Mouse (Mus musculus): ENCODE measurements around the gene Pnkd. TPM values are rescaled to one million over a fixed set of nuclear protein-coding genes. Genes with fewer than 3 reads are reported as not detected.

Gene Pnkd
- total and polyA plus RNA-seq, 3 experiments = 52.5 to 64.2 TPM; not detected in 1

GRCm38 (mm10) chr1:74268750-74269149, 16.0 kb upstream of the Pnkd start:
- H3K4me1 ChIP-seq (ENCODE audit: control insufficient read depth in 1 of 2, insufficient read depth in 2 of 2, low read length in 2 of 2) = no peaks in the 10 kb centered on the region
- peaks cover 0 to 5% of the 10 kb centered on the region in 2 experiments; a peak in 1 of 4 replicates for H3K36me3 ChIP-seq (ENCODE audit: control insufficient read depth in 1 of 2, insufficient read depth in 2 of 2, low read length in 2 of 2)
- H3K9me3 ChIP-seq (replicated peaks; ENCODE audit: insufficient read depth, low read length) = no peaks in the 10 kb centered on the region
- no peak overlapping the region for H3K4me3 ChIP-seq (ENCODE audit: control insufficient read depth in 1 of 2, insufficient read depth in 1 of 2, low read depth in 2 of 2, low read length in 2 of 2)
- H3K79me2 ChIP-seq (ENCODE audit: control insufficient read depth, insufficient read depth, low read length, poor library complexity) = no peaks in the 10 kb centered on the region
- no peak for DNase-seq (ENCODE audit: low read depth, low spot score)
- H3K27me3 ChIP-seq (ENCODE audit: control insufficient read depth in 1 of 2, insufficient read depth in 2 of 2, low read length in 2 of 2) = no peaks in the 10 kb centered on the region
- H3K27ac ChIP-seq (ENCODE audit: control insufficient read depth, low read depth, low read length) = no peak overlapping the region
- TF ChIP-seq RAD21 (IDR thresholded peaks at IDR 0.05; ENCODE audit: low read depth, low read length) = peak; percentile 11
- no peak for TF ChIP-seq MYC (IDR thresholded peaks at IDR 0.05; ENCODE audit: low read depth, low read length)
- TF ChIP-seq TBP (IDR thresholded peaks at IDR 0.05; ENCODE audit: low read depth, low read length) = no peak
- no peak for TF ChIP-seq ETS1 (IDR thresholded peaks at IDR 0.05; ENCODE audit: low read depth, low read length)
- peak in 1 of 3 experiments; percentile 46; a peak in 2 of 6 replicates for TF ChIP-seq CTCF (IDR thresholded peaks at IDR 0.05 in 2 of 3, conservative IDR thresholded peaks at IDR 0.05 in 1 of 3; ENCODE audit: control insufficient read depth in 1 of 3, insufficient read depth in 1 of 3, low read depth in 2 of 3, low read length in 3 of 3, poor library complexity in 1 of 3, severe bottlenecking in 1 of 3)
- no peak overlapping the region for H3K9ac ChIP-seq (ENCODE audit: control insufficient read depth, low read depth, low read length, poor library complexity, severe bottlenecking)

- DNase-seq (ENCODE audit: low read depth, low spot score) = no peak
- Histone ChIP-seq H3K4me3 (ENCODE audit: control insufficient read depth in 1 of 2, insufficient read depth in 1 of 2, low read depth in 2 of 2, low read length in 2 of 2) (no peak overlapping the region), H3K4me1 (ENCODE audit: control insufficient read depth in 1 of 2, insufficient read depth in 2 of 2, low read length in 2 of 2) (no peaks in the 10 kb centered on the region), H3K27ac (ENCODE audit: control insufficient read depth, low read depth, low read length) (no peak overlapping the region), H3K9ac (ENCODE audit: control insufficient read depth, low read depth, low read length, poor library complexity, severe bottlenecking) (no peak overlapping the region), H3K79me2 (ENCODE audit: control insufficient read depth, insufficient read depth, low read length, poor library complexity) (no peaks in the 10 kb centered on the region), H3K9me3 (replicated peaks; ENCODE audit: insufficient read depth, low read length) (no peaks in the 10 kb centered on the region), H3K27me3 (ENCODE audit: control insufficient read depth in 1 of 2, insufficient read depth in 2 of 2, low read length in 2 of 2) (no peaks in the 10 kb centered on the region), H3K36me3 (ENCODE audit: control insufficient read depth in 1 of 2, insufficient read depth in 2 of 2, low read length in 2 of 2) (no peaks in the 10 kb centered on the region)
- TF ChIP-seq ZMIZ1 (IDR thresholded peaks at IDR 0.05; ENCODE audit: low read depth, low read length) (no peak), MAX (IDR thresholded peaks at IDR 0.05; ENCODE audit: low read length) (no peak), MAZ (IDR thresholded peaks at IDR 0.05; ENCODE audit: low read depth, low read length) (no peak), EP300 (IDR thresholded peaks at IDR 0.05; ENCODE audit: low read depth in 1 of 2, low read length in 2 of 2) (no peak)
These were observed 13.1 kb upstream of the Pnkd start for GRCm38 (mm10) chr1:74271659-74272058.

DNA sequence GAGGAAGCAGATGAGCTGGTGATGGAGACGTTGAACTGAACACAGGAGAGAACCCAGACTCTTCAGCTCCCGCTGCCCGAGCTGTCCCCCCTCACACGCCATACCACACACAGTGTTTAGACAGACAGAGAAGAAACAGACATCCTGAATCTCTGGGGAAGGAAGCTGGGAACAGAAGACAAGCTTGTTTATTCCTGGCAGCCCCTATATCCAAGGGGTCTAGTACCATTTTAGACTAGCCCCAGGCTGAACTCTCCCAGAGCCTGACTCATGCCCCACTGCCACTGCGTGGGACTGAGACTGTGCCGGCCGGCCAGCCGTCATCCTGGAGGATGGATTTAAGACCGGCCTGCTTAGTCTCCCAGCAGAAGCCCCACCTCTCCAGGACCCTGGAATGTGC, 9.7 kb upstream of the Pnkd start:
- TF ChIP-seq ZMIZ1 (IDR thresholded peaks at IDR 0.05; ENCODE audit: low read depth, low read length) (no peak), MEF2A (IDR thresholded peaks at IDR 0.05; ENCODE audit: extremely low read depth, insufficient replicate concordance, low read depth, low read length, poor library complexity, severe bottlenecking) (no peak), TAL1 (IDR thresholded peaks at IDR 0.05; ENCODE audit: low read length) (no peak), CHD1 (IDR thresholded peaks at IDR 0.05; ENCODE audit: low read depth, low read length) (no peak), CTCF (IDR thresholded peaks at IDR 0.05 in 2 of 3, conservative IDR thresholded peaks at IDR 0.05 in 1 of 3; ENCODE audit: control insufficient read depth in 1 of 3, insufficient read depth in 1 of 3, low read depth in 2 of 3, low read length in 3 of 3, poor library complexity in 1 of 3, severe bottlenecking in 1 of 3) (no peak), POLR2A (IDR thresholded peaks at IDR 0.05; ENCODE audit: control insufficient read depth in 1 of 2, insufficient read depth in 1 of 2, low read depth in 1 of 2, low read length in 2 of 2, poor library complexity in 1 of 2) (no peak)
- Histone ChIP-seq H3K4me1 (ENCODE audit: control insufficient read depth in 1 of 2, insufficient read depth in 2 of 2, low read length in 2 of 2) (no peaks in the 10 kb centered on the region), H3K27ac (ENCODE audit: control insufficient read depth, low read depth, low read length) (no peak overlapping the region), H3K9me3 (replicated peaks; ENCODE audit: insufficient read depth, low read length) (no peaks in the 10 kb centered on the region), H3K4me3 (ENCODE audit: control insufficient read depth in 1 of 2, insufficient read depth in 1 of 2, low read depth in 2 of 2, low read length in 2 of 2) (no peak overlapping the region), H3K27me3 (ENCODE audit: control insufficient read depth in 1 of 2, insufficient read depth in 2 of 2, low read length in 2 of 2) (no peaks in the 10 kb centered on the region), H3K79me2 (ENCODE audit: control insufficient read depth, insufficient read depth, low read length, poor library complexity) (no peaks in the 10 kb centered on the region), H3K9ac (ENCODE audit: control insufficient read depth, low read depth, low read length, poor library complexity, severe bottlenecking) (no peak overlapping the region), H3K36me3 (ENCODE audit: control insufficient read depth in 1 of 2, insufficient read depth in 2 of 2, low read length in 2 of 2) (no peaks in the 10 kb centered on the region)
- DNase-seq (ENCODE audit: low read depth, low spot score) = no peak

All from MEL (cell line).